Mouse (Mus musculus) lung, postnatal 10 days (tissue): Measurements from ENCODE around the gene Zfand6.

Source experiments
- DNase-seq: peaks from one replicate; pipeline ENCODE4 v3.0.0; 2021

Gene Zfand6

DNA sequence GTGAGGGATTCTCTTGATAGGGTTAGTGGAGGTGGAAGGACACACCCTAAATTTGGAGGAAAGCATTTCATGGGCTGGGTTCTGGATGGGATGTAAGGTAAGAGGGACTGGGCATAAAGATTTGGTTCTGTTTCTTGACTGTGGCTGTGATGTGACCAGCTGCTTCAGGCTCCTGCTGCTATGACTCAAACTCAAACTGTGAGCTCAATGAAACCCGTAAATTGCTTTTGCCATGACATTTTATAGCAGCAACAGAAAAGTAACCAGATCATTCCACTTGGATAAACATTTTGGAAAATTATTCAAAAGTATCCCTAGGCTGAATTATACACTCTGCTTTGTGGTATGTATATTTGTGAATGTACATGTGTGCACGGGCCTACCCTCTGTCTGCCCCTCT, 99.1 kb downstream of the Zfand6 start:
- DNase-seq, result no peak

GRCm38 (mm10) chr7:84587101-84587783, 102.5 kb downstream of the Zfand6 start:
- no peak for DNase-seq

DNA sequence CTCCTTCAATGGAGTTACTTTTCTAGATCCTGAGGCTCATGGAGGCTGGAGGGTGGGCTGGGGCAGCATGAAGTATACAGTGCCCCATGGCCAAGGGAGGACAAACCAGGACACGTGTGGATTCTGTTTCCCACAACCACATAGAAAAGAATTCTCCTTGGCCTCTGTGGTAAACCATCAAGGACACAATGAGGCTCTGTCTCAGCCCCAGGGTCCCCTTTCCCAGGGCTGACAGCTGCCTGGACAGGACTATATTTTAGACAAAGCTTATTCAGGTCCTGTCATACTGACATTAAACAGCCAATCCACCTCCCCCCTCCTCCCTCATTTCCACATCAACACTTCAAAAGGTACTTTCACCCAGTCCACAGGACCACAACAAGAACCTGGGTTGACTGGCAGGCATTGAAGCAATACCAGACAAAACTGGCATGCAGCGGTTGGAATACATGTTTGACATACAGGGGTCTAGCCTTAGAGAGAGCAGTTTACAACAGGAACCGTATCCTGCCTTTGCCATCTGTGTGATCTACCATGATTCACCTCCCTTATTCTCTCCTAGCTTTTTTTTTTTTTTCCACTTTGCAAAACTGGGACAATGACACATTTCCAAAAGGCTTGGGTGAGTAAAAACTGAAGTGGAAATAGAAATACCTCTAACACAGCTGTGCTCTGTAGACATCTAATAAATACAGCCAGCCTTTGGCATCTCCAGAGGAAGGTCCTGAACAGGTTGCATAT, 103.2 kb downstream of the Zfand6 start:
- no peak for DNase-seq

DNA sequence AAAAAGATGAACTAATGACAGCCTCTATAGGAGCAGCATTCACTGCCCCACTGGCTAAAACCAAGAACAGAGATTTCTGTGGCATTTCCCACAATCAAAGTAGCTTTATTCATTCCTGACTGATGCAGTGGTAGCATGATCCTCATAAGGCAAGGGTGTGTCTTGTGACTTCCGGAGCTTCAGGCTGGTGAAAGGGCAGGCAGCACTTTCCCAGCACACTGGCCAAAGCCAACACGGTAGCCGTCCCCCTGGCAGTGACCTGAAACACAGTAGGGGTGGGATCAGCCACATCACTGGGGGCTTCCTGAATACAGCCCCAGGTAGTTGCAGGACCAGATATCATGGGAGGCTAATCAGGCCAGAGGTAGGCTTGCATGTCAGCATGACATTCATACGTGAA, 104.7 kb downstream of the Zfand6 start:
- no peak for DNase-seq

GRCm38 (mm10) chr7:84579769-84580168, 110.0 kb downstream of the Zfand6 start:
- no peak for DNase-seq

GRCm38 (mm10) chr7:84578841-84579240, 110.9 kb downstream of the Zfand6 start:
- no peak for DNase-seq

GRCm38 (mm10) chr7:84577034-84577433, 112.7 kb downstream of the Zfand6 start:
- no peak for DNase-seq

GRCm38 (mm10) chr7:84566200-84566599, 123.6 kb downstream of the Zfand6 start:
- no peak for DNase-seq

DNA sequence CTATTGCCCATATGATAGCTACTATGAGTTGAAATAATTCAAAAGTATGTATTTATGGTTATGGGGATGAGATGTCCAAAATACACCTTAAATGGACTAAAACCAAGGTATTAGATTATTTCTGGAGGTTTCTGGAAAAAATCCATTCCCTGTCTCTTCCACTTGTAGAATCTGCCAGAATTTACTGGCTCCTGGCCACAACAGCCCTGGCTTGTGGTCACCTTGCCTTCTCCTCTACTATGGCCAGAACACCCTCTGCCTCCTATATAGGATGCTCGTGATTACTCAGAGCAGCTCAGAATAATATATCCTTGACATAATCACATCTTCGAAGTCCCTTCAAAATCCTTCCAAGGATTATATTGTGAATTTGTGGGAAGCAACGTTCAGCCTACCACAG, 125.5 kb downstream of the Zfand6 start:
- DNase-seq, result no peak
